Mouse (Mus musculus) CD4-positive helper T cell, adult 2 months (primary cell): ENCODE results near the gene Sestd1.

ENCODE experiments used
- DNase-seq: peaks from one replicate; pipeline ENCODE4 v3.0.0-alpha.2; 2012; ENCODE audit warnings: low read depth, missing footprints, low spot score

Sestd1 gene

GRCm38 (mm10) chr2:77280512-77281409 is at the start of gene Sestd1:
Gene Sestd1, minus strand, starts transcription at chr2:77280592.
- peak; percentile 52 for DNase-seq

- DNase-seq: no peak
Measured at GRCm38 (mm10) chr2:77327246-77327645, 46.9 kb upstream of the Sestd1 start.

- DNase-seq: no peak
Measured at GRCm38 (mm10) chr2:77323739-77324138, 43.3 kb upstream of the Sestd1 start.

- DNase-seq: no peak
Measured at GRCm38 (mm10) chr2:77323156-77323555, 42.8 kb upstream of the Sestd1 start.

GRCm38 (mm10) chr2:77319196-77319595 is 38.8 kb upstream of the Sestd1 start:
- no peak for DNase-seq

- no peak for DNase-seq
Measured at GRCm38 (mm10) chr2:77316961-77317360, 36.6 kb upstream of the Sestd1 start.

GRCm38 (mm10) chr2:77313846-77314245 is 33.5 kb upstream of the Sestd1 start:
- no peak for DNase-seq

- DNase-seq: no peak
Measured at GRCm38 (mm10) chr2:77312616-77313015, 32.2 kb upstream of the Sestd1 start.

GRCm38 (mm10) chr2:77309313-77309712 is 28.9 kb upstream of the Sestd1 start:
- DNase-seq: no peak

- DNase-seq: no peak
Measured at GRCm38 (mm10) chr2:77304494-77304893, 24.1 kb upstream of the Sestd1 start.

- no peak for DNase-seq
Measured at GRCm38 (mm10) chr2:77303716-77304115, 23.3 kb upstream of the Sestd1 start.

GRCm38 (mm10) chr2:77302655-77303348 is 22.4 kb upstream of the Sestd1 start:
- no peak for DNase-seq

GRCm38 (mm10) chr2:77301687-77302389 is 21.4 kb upstream of the Sestd1 start:
- no peak for DNase-seq

- DNase-seq: no peak
Measured at GRCm38 (mm10) chr2:77289701-77290100, 9.3 kb upstream of the Sestd1 start.

GRCm38 (mm10) chr2:77286755-77287154 is 6.4 kb upstream of the Sestd1 start:
- no peak for DNase-seq

- no peak for DNase-seq
Measured at GRCm38 (mm10) chr2:77284281-77284899, 4.0 kb upstream of the Sestd1 start.

- DNase-seq: peak; percentile 28
Measured at GRCm38 (mm10) chr2:77279861-77280511, 406 bp downstream of the Sestd1 start.

GRCm38 (mm10) chr2:77277272-77277671 is 3.1 kb downstream of the Sestd1 start:
- DNase-seq: no peak

- DNase-seq: no peak
Measured at GRCm38 (mm10) chr2:77275851-77276250, 4.5 kb downstream of the Sestd1 start.

- no peak for DNase-seq
Measured at GRCm38 (mm10) chr2:77274976-77275641, 5.3 kb downstream of the Sestd1 start.

GRCm38 (mm10) chr2:77272953-77273352 is 7.4 kb downstream of the Sestd1 start:
- DNase-seq: no peak
